Mouse (Mus musculus) CH12.LX (cell line): ENCODE data around the gene Cdk2ap2. TPM values are rescaled to one million over a fixed set of nuclear protein-coding genes. Genes with fewer than 3 reads are reported as not detected.

Experiments used
- DNase-seq: peaks from one replicate; pipeline ENCODE4 v3.0.0-alpha.2; 2013; ENCODE audit errors: extremely low read depth
- H3K27ac ChIP-seq: 2 replicates; pipeline ENCODE4 v1.5.1; 2012; ENCODE audit warnings: low read depth, mild to moderate bottlenecking, control low read depth, moderate library complexity; ENCODE audit not compliant: insufficient read depth
- H3K27me3 ChIP-seq: replicated peaks from 2 replicates; pipeline ENCODE3; 2012; ENCODE audit warnings: inconsistent platforms
- H3K36me3 ChIP-seq, 2 experiments: replicated peaks in 1 of 2; 2 replicates each; pipeline versions ENCODE3 to v1.6.1; 2012; ENCODE audit warnings: inconsistent platforms in 1 of 2, low read length in 1 of 2, mild to moderate bottlenecking in 1 of 2, mixed read lengths in 1 of 2, moderate library complexity in 1 of 2; ENCODE audit not compliant: control insufficient read depth in 1 of 2, insufficient read depth in 1 of 2
- H3K4me1 ChIP-seq, 2 experiments: 2 replicates each; pipeline ENCODE4 v1.6.1; 2012; ENCODE audit warnings: inconsistent platforms in 1 of 2, moderate library complexity in 1 of 2; ENCODE audit not compliant: insufficient read depth in 2 of 2, control insufficient read depth in 1 of 2
- H3K4me2 ChIP-seq: 2 replicates; pipeline ENCODE4 v1.6.1; 2012; ENCODE audit warnings: low read depth, mild to moderate bottlenecking, control low read depth; ENCODE audit not compliant: poor library complexity, insufficient read depth, severe bottlenecking
- H3K4me3 ChIP-seq, 3 experiments: fragments of 150-350 bp in 1 of 3; sonication (generic) in 1 of 3; replicated peaks in 1 of 3; 2 replicates each; pipeline versions ENCODE3 to v1.5.1; 2011 to 2012; ENCODE audit warnings: low read depth in 2 of 3, low read length in 2 of 3, mild to moderate bottlenecking in 2 of 3, moderate library complexity in 2 of 3, control low read depth in 1 of 3, improper control_type of control experiment in 1 of 3, inconsistent platforms in 1 of 3, mixed read lengths in 1 of 3; ENCODE audit not compliant: poor library complexity in 1 of 3
- H3K79me2 ChIP-seq: replicated peaks from 2 replicates; pipeline ENCODE4 v1.6.1; 2012; ENCODE audit warnings: mild to moderate bottlenecking, moderate library complexity; ENCODE audit not compliant: control insufficient read depth, poor library complexity, insufficient read depth, severe bottlenecking; ENCODE audit errors: extremely low read depth
- H3K9ac ChIP-seq: 2 replicates; pipeline ENCODE4 v1.6.1; 2012; ENCODE audit warnings: low read depth, mild to moderate bottlenecking, control low read depth, moderate library complexity; ENCODE audit not compliant: insufficient read depth
- H3K9me3 ChIP-seq: replicated peaks from 2 replicates; pipeline ENCODE3; 2012; ENCODE audit warnings: low read length, inconsistent platforms, mixed read lengths
- CHD1 ChIP-seq: IDR thresholded peaks from 2 replicates; pipeline ENCODE4 v1.6.1; 2012; ENCODE audit warnings: low read depth, low read length, improper control_type of control experiment, inconsistent platforms
- CHD2 ChIP-seq: IDR thresholded peaks from 2 replicates; pipeline ENCODE4 v1.6.1; 2011; ENCODE audit warnings: low read length, improper control_type of control experiment
- E2F4 ChIP-seq: IDR thresholded peaks from 2 replicates; pipeline ENCODE4 v1.6.1; 2011; ENCODE audit warnings: low read depth, low read length, improper control_type of control experiment; ENCODE audit not compliant: insufficient replicate concordance
- EP300 ChIP-seq: IDR thresholded peaks from 2 replicates; pipeline ENCODE4 v1.6.1; 2011; ENCODE audit warnings: low read length, improper control_type of control experiment
- ETS1 ChIP-seq: conservative IDR thresholded peaks from 2 replicates; pipeline ENCODE4 v1.6.1; 2012; ENCODE audit warnings: low read depth, mild to moderate bottlenecking, inconsistent platforms, low read length, improper control_type of control experiment, moderate library complexity
- GABPA ChIP-seq: IDR thresholded peaks from 2 replicates; pipeline ENCODE4 v1.6.1; 2012; ENCODE audit warnings: low read depth, low read length, improper control_type of control experiment, inconsistent platforms; ENCODE audit not compliant: insufficient replicate concordance
- IRF4 ChIP-seq: IDR thresholded peaks from 2 replicates; pipeline ENCODE4 v1.6.1; 2014; ENCODE audit warnings: low read depth, mild to moderate bottlenecking, inconsistent platforms, low read length, improper control_type of control experiment
- JUND ChIP-seq: conservative IDR thresholded peaks from 2 replicates; pipeline ENCODE4 v1.6.1; 2011; ENCODE audit warnings: low read depth, low read length, improper control_type of control experiment
- MAX ChIP-seq: IDR thresholded peaks from 2 replicates; pipeline ENCODE4 v1.6.1; 2011; ENCODE audit warnings: low read length, improper control_type of control experiment
- MAZ ChIP-seq: IDR thresholded peaks from 2 replicates; pipeline ENCODE4 v1.6.1; 2012; ENCODE audit warnings: low read depth, mild to moderate bottlenecking, inconsistent platforms, low read length, improper control_type of control experiment, moderate library complexity
- MEF2A ChIP-seq: IDR thresholded peaks from 2 replicates; pipeline ENCODE4 v1.6.1; 2014; ENCODE audit warnings: low read depth, mild to moderate bottlenecking, inconsistent platforms, low read length, improper control_type of control experiment, borderline replicate concordance
- MXI1 ChIP-seq: IDR thresholded peaks from 2 replicates; pipeline ENCODE4 v1.6.1; 2011; ENCODE audit warnings: mild to moderate bottlenecking, low read depth, low read length, improper control_type of control experiment
- NELFE ChIP-seq: IDR thresholded peaks from 2 replicates; pipeline ENCODE4 v1.6.1; 2011; ENCODE audit warnings: low read depth, low read length, improper control_type of control experiment
- POLR2A ChIP-seq: IDR thresholded peaks from 2 replicates; pipeline ENCODE4 v1.6.1; 2011; ENCODE audit warnings: low read depth, mild to moderate bottlenecking, improper control_type of control experiment, low read length
- POLR2AphosphoS2 ChIP-seq: IDR thresholded peaks from 2 replicates; pipeline ENCODE4 v1.6.1; 2011; ENCODE audit warnings: low read depth, low read length, improper control_type of control experiment
- RCOR1 ChIP-seq: conservative IDR thresholded peaks from 2 replicates; pipeline ENCODE4 v1.6.1; 2012; ENCODE audit warnings: low read depth, mild to moderate bottlenecking, inconsistent platforms, low read length, improper control_type of control experiment
- SIN3A ChIP-seq: IDR thresholded peaks from 2 replicates; pipeline ENCODE4 v1.6.1; 2012; ENCODE audit warnings: low read length, improper control_type of control experiment, inconsistent platforms
- TBP ChIP-seq: conservative IDR thresholded peaks from 2 replicates; pipeline ENCODE4 v1.6.1; 2011; ENCODE audit warnings: low read depth, low read length, improper control_type of control experiment
- TCF12 ChIP-seq: IDR thresholded peaks from 2 replicates; pipeline ENCODE4 v1.6.1; 2014; ENCODE audit warnings: low read depth, mild to moderate bottlenecking, inconsistent platforms, low read length, improper control_type of control experiment
- UBTF ChIP-seq: IDR thresholded peaks from 2 replicates; pipeline ENCODE4 v1.6.1; 2012; ENCODE audit warnings: low read depth, mild to moderate bottlenecking, inconsistent platforms, low read length, improper control_type of control experiment, moderate library complexity
- USF2 ChIP-seq: conservative IDR thresholded peaks from 2 replicates; pipeline ENCODE4 v1.6.1; 2011; ENCODE audit warnings: low read depth, low read length, improper control_type of control experiment
- ZC3H11A ChIP-seq: IDR thresholded peaks from 2 replicates; pipeline ENCODE4 v1.6.1; 2012; ENCODE audit warnings: low read depth, mild to moderate bottlenecking, inconsistent platforms, low read length, improper control_type of control experiment
- ZKSCAN1 ChIP-seq: IDR thresholded peaks from 2 replicates; pipeline ENCODE4 v1.6.1; 2012; ENCODE audit warnings: low read depth, inconsistent platforms, low read length, improper control_type of control experiment, borderline replicate concordance
- ZMIZ1 ChIP-seq: IDR thresholded peaks from 2 replicates; pipeline ENCODE4 v1.6.1; 2012; ENCODE audit warnings: low read depth, mild to moderate bottlenecking, inconsistent platforms, low read length, improper control_type of control experiment
- ZNF384 ChIP-seq: IDR thresholded peaks from 2 replicates; pipeline ENCODE4 v1.6.1; 2012; ENCODE audit warnings: low read depth, low read length, improper control_type of control experiment, inconsistent platforms
- dilution Hi-C: fragments of 300-500 bp; cut with MboI; formaldehyde crosslinking; loops from 2 replicates; pipeline ENCODE4 v1.14.3; 2020; ENCODE audit warnings: low sequenced_read_pairs; ENCODE audit not compliant: extremely low pct_unique_long_range_greater_than_20kb, extremely low pct_ligation_motif_present
- in situ Hi-C: fragments of 300-500 bp; cut with MboI; formaldehyde crosslinking; loops from 3 replicates; pipeline ENCODE4 v1.14.3; 2019; ENCODE audit warnings: low sequenced_read_pairs, low pct_ligation_motif_present, low pct_unique_long_range_greater_than_20kb, mixed read lengths
- polyA plus RNA-seq: library from polyadenylated mRNA; unstranded; fragments of >175 nt; gene quantifications from 2 replicates; pipeline ENCODE4 v1.2.1, GENCODE M21; 2012; ENCODE audit warnings: low read depth; ENCODE audit not compliant: insufficient read length
- total RNA-seq, 2 experiments: library from RNA; depleted of rRNA; stranded (reverse); fragments of 300-350 nt in 1 of 2; fragments of >200 nt in 1 of 2; gene quantifications; 2 replicates each; pipeline ENCODE4 v1.2.3; 2012 to 2014

Cdk2ap2 gene
- total and polyA plus RNA-seq, 3 experiments = 63.4 to 69.5 (median 67.1) TPM

GRCm38 (mm10) chr19:4055947-4056693, 40.9 kb upstream of the Cdk2ap2 start:
- Histone ChIP-seq H3K27me3 (no peaks in the 10 kb centered on the region), H3K9me3 (peaks cover 2% of the 10 kb centered on the region), H3K9ac (no peak overlapping the region)
- no peak for TF ChIP-seq MXI1
- no peak for TF ChIP-seq MAZ
- TF ChIP-seq MEF2A = no peak
- TF ChIP-seq ZMIZ1 = no peak
- no peak for TF ChIP-seq EP300
- TF ChIP-seq IRF4 = no peak
- TF ChIP-seq NELFE = no peak
- no peak for TF ChIP-seq UBTF
- TF ChIP-seq POLR2AphosphoS2 = no peak
- TF ChIP-seq ETS1 = no peak
- TF ChIP-seq, all 38 proteins: peak for 0
- in situ Hi-C loops = no loop called here
- H3K4me3 ChIP-seq = no peak overlapping the region
- no peak overlapping the region for H3K4me2 ChIP-seq
- H3K4me1 ChIP-seq = peaks cover 26 to 47% of the 10 kb centered on the region in 2 experiments
- dilution Hi-C loops = no loop called here
- no peak for DNase-seq
- no peaks in the 10 kb centered on the region for H3K79me2 ChIP-seq
- no peak overlapping the region for H3K27ac ChIP-seq
- H3K36me3 ChIP-seq = no peaks in the 10 kb centered on the region

- no peak overlapping the region for H3K27ac ChIP-seq
- no peak overlapping the region for H3K4me3 ChIP-seq
- no peaks in the 10 kb centered on the region for H3K79me2 ChIP-seq
- in situ Hi-C loops (no loop called here), dilution Hi-C loops (no loop called here)
- peaks cover 3% of the 10 kb centered on the region for H3K9me3 ChIP-seq
- H3K9ac ChIP-seq = no peak overlapping the region
- no peak for DNase-seq
- H3K4me1 ChIP-seq = peaks cover 27 to 42% of the 10 kb centered on the region in 2 experiments
- no peaks in the 10 kb centered on the region for H3K36me3 ChIP-seq
- no peaks in the 10 kb centered on the region for H3K27me3 ChIP-seq
- no peak for TF ChIP-seq USF2
- TF ChIP-seq, all 38 proteins: peak for 0
- H3K4me2 ChIP-seq = no peak overlapping the region
Measured at GRCm38 (mm10) chr19:4056727-4057126, 40.3 kb upstream of the Cdk2ap2 start.

- Histone ChIP-seq H3K4me2 (no peak overlapping the region), H3K4me1 (peaks cover 27 to 35% of the 10 kb centered on the region in 2 experiments)
Measured at GRCm38 (mm10) chr19:4057389-4057788, 39.6 kb upstream of the Cdk2ap2 start.

More at GRCm38 (mm10) chr19:4057389-4057788, 39.6 kb upstream of the Cdk2ap2 start:
- H3K79me2 ChIP-seq = no peaks in the 10 kb centered on the region
- in situ Hi-C loops = no loop called here
- no peaks in the 10 kb centered on the region for H3K27me3 ChIP-seq
- no peaks in the 10 kb centered on the region for H3K36me3 ChIP-seq
- H3K27ac ChIP-seq = no peak overlapping the region
- TF ChIP-seq JUND = no peak
- no peak for TF ChIP-seq CHD1
- TF ChIP-seq GABPA = no peak
- no peak for TF ChIP-seq ZC3H11A
- TF ChIP-seq USF2 = no peak
- TF ChIP-seq ZMIZ1 = no peak
- TF ChIP-seq UBTF = no peak
- no peak for TF ChIP-seq RCOR1
- no peak for TF ChIP-seq CHD2
- TF ChIP-seq NELFE = no peak
- TF ChIP-seq TBP = no peak
- TF ChIP-seq POLR2A = no peak
- TF ChIP-seq MAX = no peak
- no peak for TF ChIP-seq E2F4
- no peak for TF ChIP-seq TCF12
- TF ChIP-seq EP300 = no peak
- no peak for TF ChIP-seq POLR2AphosphoS2
- no peak for TF ChIP-seq SIN3A
- TF ChIP-seq ZNF384 = no peak
- TF ChIP-seq ZKSCAN1 = no peak
- no peak overlapping the region for H3K9ac ChIP-seq
- DNase-seq = no peak
- dilution Hi-C loops = no loop called here
- H3K9me3 ChIP-seq = peaks cover 3% of the 10 kb centered on the region
- H3K4me3 ChIP-seq = no peak overlapping the region
